Mouse (Mus musculus): ENCODE data around the gene Epha5.

DNA sequence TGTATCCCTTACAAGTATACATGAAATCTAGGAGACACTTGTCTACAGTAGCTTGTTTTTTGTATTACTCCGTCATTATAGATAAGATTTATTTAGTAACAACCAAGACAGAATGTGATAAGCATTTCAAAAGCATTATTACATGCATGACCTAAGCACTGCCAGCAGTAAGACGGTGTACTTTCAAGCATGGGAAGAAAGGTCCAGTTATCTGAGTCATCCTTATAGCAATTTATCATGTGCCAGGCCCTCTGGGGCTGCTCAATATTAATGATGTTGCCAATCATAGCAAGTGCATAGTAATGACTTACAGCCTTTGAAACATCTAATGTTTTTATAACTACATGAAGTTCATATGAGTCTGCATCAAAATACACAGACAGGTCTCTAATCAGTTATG lies 36.7 kb upstream of the Epha5 start:
- no peak for TF ChIP-seq CTCF (IDR thresholded peaks at IDR 0.05; ENCODE audit: insufficient read depth, low read depth, low read length)
- no peak for TF ChIP-seq POLR2A (IDR thresholded peaks at IDR 0.05; ENCODE audit: insufficient read depth, low read depth, low read length)
